Mouse (Mus musculus): ENCODE measurements around the gene Atp1a1.

- no peak for TF ChIP-seq CTCF (IDR thresholded peaks at IDR 0.05; ENCODE audit: low read depth)
- TF ChIP-seq EP300 (optimal IDR thresholded peaks at IDR 0.05) = no peak
These were observed 73.6 kb downstream of the Atp1a1 start for GRCm38 (mm10) chr3:101530928-101531327.
